Mouse (Mus musculus): ENCODE data around the gene Cfc1.

GRCm38 (mm10) chr1:34489852-34490541 lies 45.5 kb upstream of the Cfc1 start:
- TF ChIP-seq CTCF (IDR thresholded peaks at IDR 0.05; ENCODE audit: low read depth) (no peak), EP300 (IDR thresholded peaks at IDR 0.05; ENCODE audit: low read depth) (peak; percentile 49; the same call in 1 of the 2 replicates)
